Mouse (Mus musculus) spleen, adult 10 weeks (tissue): ENCODE data around the gene Ankrd44. TPM values are rescaled to one million over a fixed set of nuclear protein-coding genes. Genes with fewer than 3 reads are reported as not detected.

Experiments used
- polyA plus RNA-seq: library from polyadenylated mRNA; stranded (reverse); fragments of 350-450 nt; fragmentation: Illumina TruSeq; extraction: RNeasy Lipid Tissue Mini Kit (QIAGEN cat#74804); gene quantifications from one replicate; pipeline ENCODE4 v1.2.3, GENCODE M21; 2015; ENCODE audit warnings: low replicate concordance; ENCODE audit not compliant: insufficient read depth

Ankrd44 gene
- 224 TPM for polyA plus RNA-seq

DNA sequence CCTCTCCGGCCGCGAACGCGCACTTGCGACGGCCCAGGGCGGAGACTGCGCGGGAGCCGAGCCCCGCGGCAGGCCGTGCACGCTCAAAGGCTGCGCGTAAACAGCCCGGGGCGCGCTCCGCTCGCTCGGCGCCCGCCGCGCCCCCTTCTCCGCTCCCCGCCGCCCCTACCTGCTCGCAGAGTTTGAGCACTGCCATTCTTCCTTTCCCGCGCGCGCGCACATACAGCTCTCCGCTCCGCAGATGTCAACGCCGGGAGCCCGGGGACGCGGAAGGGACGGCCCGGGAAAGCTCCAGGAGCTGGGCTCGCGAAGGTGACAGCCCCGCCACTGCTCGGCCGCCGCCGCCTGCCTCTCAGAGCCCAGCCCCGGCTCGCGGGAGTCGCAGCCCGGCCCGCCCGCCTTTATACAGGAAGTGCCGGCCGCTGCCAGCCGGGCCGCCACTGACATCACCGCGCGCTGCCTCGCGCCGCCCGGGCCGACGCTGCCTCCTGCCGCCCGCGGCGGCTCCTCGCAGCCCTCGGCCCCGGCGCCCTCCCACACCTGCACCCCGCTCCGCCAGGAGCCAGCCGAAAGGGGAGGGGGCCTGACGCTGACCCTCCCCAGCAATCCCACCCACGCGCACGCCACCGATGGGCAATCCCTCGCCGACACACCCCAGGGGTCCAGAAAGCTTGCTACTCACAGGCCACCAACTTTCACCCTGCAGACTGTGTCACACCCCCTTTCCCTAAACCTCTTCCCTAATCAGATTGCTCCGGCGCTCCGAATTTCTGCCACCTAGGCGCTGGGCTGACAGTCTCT lies at the start of gene Ankrd44:
TSS of gene Ankrd44 (minus strand) at position 417 of the 801 bp plus-strand sequence.

Other genes starting within 250 kb of the Ankrd44 start
- 631 TPM for gene Sf3b1, start 101.1 kb upstream of the Ankrd44 start, polyA plus RNA-seq
- gene Coq10b, start 126.4 kb upstream of the Ankrd44 start, polyA plus RNA-seq, result 28.9 TPM
- 326 TPM for gene Hspe1, start 161.7 kb upstream of the Ankrd44 start, polyA plus RNA-seq
- gene Hspd1, start 161.9 kb upstream of the Ankrd44 start, polyA plus RNA-seq, result 236 TPM
- 88.3 TPM for gene Mob4, start 204.8 kb upstream of the Ankrd44 start, polyA plus RNA-seq